Mouse (Mus musculus) hindbrain, postnatal 0 days (tissue): ENCODE data around the gene Maats1. TPM values are rescaled to one million over a fixed set of nuclear protein-coding genes. Genes with fewer than 3 reads are reported as not detected.

Experiments
- ATAC-seq: fragments of 200-750 bp; cut with Nextera tagmentation; 2 replicates; pipeline ENCODE4 v1.8.0; 2017; ENCODE audit warnings: mild to moderate bottlenecking, moderate TSS enrichment, moderate library complexity
- DNase-seq: peaks from one replicate; pipeline ENCODE4 v3.0.0-alpha.2; 2015; ENCODE audit warnings: low spot score
- H3K27ac ChIP-seq: fragments of 300-500 bp; sonication (generic); 2 replicates; pipeline ENCODE4 v1.5.1; 2014; ENCODE audit warnings: mild to moderate bottlenecking
- H3K27me3 ChIP-seq: fragments of 300-500 bp; sonication (generic); 2 replicates; pipeline ENCODE4 v1.6.1; 2014; ENCODE audit warnings: low read length, mixed read lengths; ENCODE audit not compliant: insufficient read depth
- H3K36me3 ChIP-seq: fragments of 300-500 bp; sonication (generic); 2 replicates; pipeline ENCODE4 v1.6.1; 2014; ENCODE audit warnings: low read length, mixed read lengths; ENCODE audit not compliant: insufficient read depth
- H3K4me1 ChIP-seq: fragments of 300-500 bp; sonication (generic); 2 replicates; pipeline ENCODE4 v1.6.1; 2014; ENCODE audit warnings: antibody characterized with exemption, low read length, mixed read lengths; ENCODE audit not compliant: insufficient read depth
- H3K4me2 ChIP-seq: fragments of 300-500 bp; sonication (generic); 2 replicates; pipeline ENCODE4 v1.6.1; 2014; ENCODE audit warnings: low read depth, mild to moderate bottlenecking, low read length, moderate library complexity, mixed read lengths
- H3K4me3 ChIP-seq: fragments of 300-500 bp; sonication (generic); 2 replicates; pipeline ENCODE4 v1.5.1; 2014; ENCODE audit warnings: low read length
- H3K9ac ChIP-seq: fragments of 300-500 bp; sonication (generic); replicated peaks from 2 replicates; pipeline ENCODE4 v1.6.1; 2014; ENCODE audit warnings: mild to moderate bottlenecking, low read length, moderate library complexity, mixed read lengths
- H3K9me3 ChIP-seq: fragments of 300-500 bp; sonication (generic); 2 replicates; pipeline ENCODE4 v1.6.1; 2016; ENCODE audit warnings: low read length, mixed read lengths
- CTCF ChIP-seq: IDR thresholded peaks from 2 replicates; pipeline ENCODE4 v1.5.1; 2016; ENCODE audit warnings: antibody characterized with exemption, control low read depth, low read depth
- WGBS: fragments of 180-500 bp; shearing (Covaris S2); extraction: QIAGEN DNeasy Blood & Tissue Kit; methylation state at CpG from one replicate; pipeline ENCODE4 v1.1.7; 2014; 5-methylcytosine and 5-hydroxymethylcytosine counted together
- polyA plus RNA-seq: library from polyadenylated mRNA; unstranded; fragments of >200 nt; fragmentation: Nextera tagmentation; extraction: Ambion mirVana; gene quantifications from 2 replicates; pipeline ENCODE4 v1.2.1, GENCODE M21; 2015
- total RNA-seq: library from RNA; depleted of rRNA; stranded (reverse); fragments of >200 nt; gene quantifications from 2 replicates; pipeline ENCODE4 v1.2.3, GENCODE M21; 2014; rRNA removed

The Maats1 gene
- 1.4 TPM in 2 replicates for total RNA-seq
- polyA plus RNA-seq: 0.86 and 1.4 TPM in 2 replicates

GRCm38 (mm10) chr16:38341396-38342324 is at the start of gene Maats1:
Maats1 (minus strand) TSS chr16:38342143.
- Histone ChIP-seq H3K9me3 (no peaks in the 10 kb centered on the region), H3K27me3 (no peaks in the 10 kb centered on the region), H3K9ac (peak within 1 kb of the TSS; percentile 35; the same call in 1 of the 2 replicates), H3K36me3 (no peaks in the 10 kb centered on the region), H3K27ac (no peak within 1 kb of the TSS), H3K4me3 (peak within 1 kb of the TSS; percentile 42), H3K4me2 (peak within 1 kb of the TSS; percentile 73), H3K4me1 (no peaks in the 10 kb centered on the region)
- peak; percentile 87 for DNase-seq
- ATAC-seq: peak; percentile 90
- WGBS: 8% methylated on average over 30 of the region's 30 CpGs
- no peak for TF ChIP-seq CTCF

- Histone ChIP-seq H3K27ac (no peak overlapping the region), H3K4me1 (no peaks in the 10 kb centered on the region), H3K9me3 (no peaks in the 10 kb centered on the region), H3K4me2 (no peak overlapping the region), H3K27me3 (no peaks in the 10 kb centered on the region), H3K9ac (no peak overlapping the region), H3K36me3 (no peaks in the 10 kb centered on the region), H3K4me3 (no peak overlapping the region)
- WGBS: 91% methylated on average over 7 of the region's 7 CpGs
- DNase-seq: no peak
- TF ChIP-seq CTCF: no peak
- ATAC-seq: no peak
Observed at GRCm38 (mm10) chr16:38390322-38390721, 48.4 kb upstream of the Maats1 start.

GRCm38 (mm10) chr16:38389284-38389893 is 47.4 kb upstream of the Maats1 start:
- 82% methylated on average over 8 of the region's 8 CpGs for WGBS
- no peak for ATAC-seq

GRCm38 (mm10) chr16:38388757-38389156 is 46.8 kb upstream of the Maats1 start:
- Histone ChIP-seq H3K9ac (no peak overlapping the region), H3K36me3 (no peaks in the 10 kb centered on the region), H3K27ac (no peak overlapping the region), H3K9me3 (no peaks in the 10 kb centered on the region), H3K4me3 (no peak overlapping the region), H3K4me1 (no peaks in the 10 kb centered on the region), H3K27me3 (no peaks in the 10 kb centered on the region), H3K4me2 (no peak overlapping the region)
- 79% methylated on average over 6 of the region's 6 CpGs for WGBS
- TF ChIP-seq CTCF: no peak
- no peak for ATAC-seq
- DNase-seq: no peak

More at GRCm38 (mm10) chr16:38389284-38389893, 47.4 kb upstream of the Maats1 start:
- Histone ChIP-seq H3K4me2 (no peak overlapping the region), H3K27ac (no peak overlapping the region), H3K27me3 (no peaks in the 10 kb centered on the region), H3K9ac (no peak overlapping the region), H3K9me3 (no peaks in the 10 kb centered on the region), H3K36me3 (no peaks in the 10 kb centered on the region), H3K4me3 (no peak overlapping the region), H3K4me1 (no peaks in the 10 kb centered on the region)
- no peak for TF ChIP-seq CTCF
- DNase-seq: no peak

GRCm38 (mm10) chr16:38387389-38387788 is 45.4 kb upstream of the Maats1 start:
- no peaks in the 10 kb centered on the region for H3K36me3 ChIP-seq
- H3K9ac ChIP-seq: no peak overlapping the region
- no peak overlapping the region for H3K4me3 ChIP-seq
- no peaks in the 10 kb centered on the region for H3K27me3 ChIP-seq
- no peak overlapping the region for H3K4me2 ChIP-seq
- no peaks in the 10 kb centered on the region for H3K9me3 ChIP-seq
- no peak for TF ChIP-seq CTCF
- no peak overlapping the region for H3K27ac ChIP-seq
- no peak for ATAC-seq
- no peaks in the 10 kb centered on the region for H3K4me1 ChIP-seq
- DNase-seq: no peak
- 88% methylated on average over 6 of the region's 6 CpGs for WGBS

- 95% methylated on average over 4 of the region's 4 CpGs for whole genome bisulfite sequencing
- no peak for TF ChIP-seq CTCF
- H3K27ac ChIP-seq: no peak overlapping the region
Observed at GRCm38 (mm10) chr16:38385700-38386099, 43.8 kb upstream of the Maats1 start.

More at GRCm38 (mm10) chr16:38385700-38386099, 43.8 kb upstream of the Maats1 start:
- Histone ChIP-seq H3K36me3 (no peaks in the 10 kb centered on the region), H3K27me3 (no peaks in the 10 kb centered on the region), H3K4me2 (no peak overlapping the region), H3K9me3 (no peaks in the 10 kb centered on the region), H3K4me3 (no peak overlapping the region), H3K9ac (no peak overlapping the region), H3K4me1 (no peaks in the 10 kb centered on the region)
- no peak for ATAC-seq
- no peak for DNase-seq
